Mouse (Mus musculus) lung, adult 2 months (tissue): ENCODE measurements around the gene Cyld. TPM values are rescaled to one million over a fixed set of nuclear protein-coding genes. Genes with fewer than 3 reads are reported as not detected.
A peak's percentile ranks its signal among the peaks of the same experiment; 100 is the strongest.
"Not testable (repeated sequence)": the region's sequence is repeated elsewhere in the genome, so short reads cannot be mapped to it uniquely, and the experiment has no call there.

Experiments
- DNase-seq: peaks from one replicate; pipeline ENCODE4 v3.0.0; 2022
- H3K4me1 ChIP-seq: fragments of 200-500 bp; 2 replicates; pipeline ENCODE4 v1.6.1; 2011; ENCODE audit warnings: low read length; ENCODE audit not compliant: control insufficient read depth, insufficient read depth
- H3K4me3 ChIP-seq: fragments of 200-500 bp; replicated peaks from 2 replicates; pipeline ENCODE3; 2011; ENCODE audit warnings: low read depth, mild to moderate bottlenecking, control low read depth, low read length; ENCODE audit errors: extremely low read depth
- CTCF ChIP-seq: fragments of 200-500 bp; IDR thresholded peaks from 2 replicates; pipeline ENCODE4 v1.5.1; 2011; ENCODE audit warnings: mild to moderate bottlenecking, low read length, control low read depth; ENCODE audit not compliant: insufficient read depth
- POLR2A ChIP-seq: fragments of 200-500 bp; IDR thresholded peaks from 2 replicates; pipeline ENCODE4 v1.6.1; 2011; ENCODE audit warnings: low read depth, mild to moderate bottlenecking, control low read depth, low read length, borderline replicate concordance; ENCODE audit errors: extremely low read depth
- WGBS: fragments of 180-500 bp; shearing (Covaris S2); methylation state at CpG from one replicate; pipeline ENCODE4 v1.1.7; 2018; 5-methylcytosine and 5-hydroxymethylcytosine counted together
- polyA plus RNA-seq: library from polyadenylated mRNA; depleted of rRNA; stranded (reverse); fragments of >200 nt; gene quantifications from 2 replicates; pipeline ENCODE4 v1.2.3, GENCODE M21; 2012; rRNA removed

The Cyld gene
- 5.2 and 8.7 TPM in 2 replicates for polyA plus RNA-seq

DNA sequence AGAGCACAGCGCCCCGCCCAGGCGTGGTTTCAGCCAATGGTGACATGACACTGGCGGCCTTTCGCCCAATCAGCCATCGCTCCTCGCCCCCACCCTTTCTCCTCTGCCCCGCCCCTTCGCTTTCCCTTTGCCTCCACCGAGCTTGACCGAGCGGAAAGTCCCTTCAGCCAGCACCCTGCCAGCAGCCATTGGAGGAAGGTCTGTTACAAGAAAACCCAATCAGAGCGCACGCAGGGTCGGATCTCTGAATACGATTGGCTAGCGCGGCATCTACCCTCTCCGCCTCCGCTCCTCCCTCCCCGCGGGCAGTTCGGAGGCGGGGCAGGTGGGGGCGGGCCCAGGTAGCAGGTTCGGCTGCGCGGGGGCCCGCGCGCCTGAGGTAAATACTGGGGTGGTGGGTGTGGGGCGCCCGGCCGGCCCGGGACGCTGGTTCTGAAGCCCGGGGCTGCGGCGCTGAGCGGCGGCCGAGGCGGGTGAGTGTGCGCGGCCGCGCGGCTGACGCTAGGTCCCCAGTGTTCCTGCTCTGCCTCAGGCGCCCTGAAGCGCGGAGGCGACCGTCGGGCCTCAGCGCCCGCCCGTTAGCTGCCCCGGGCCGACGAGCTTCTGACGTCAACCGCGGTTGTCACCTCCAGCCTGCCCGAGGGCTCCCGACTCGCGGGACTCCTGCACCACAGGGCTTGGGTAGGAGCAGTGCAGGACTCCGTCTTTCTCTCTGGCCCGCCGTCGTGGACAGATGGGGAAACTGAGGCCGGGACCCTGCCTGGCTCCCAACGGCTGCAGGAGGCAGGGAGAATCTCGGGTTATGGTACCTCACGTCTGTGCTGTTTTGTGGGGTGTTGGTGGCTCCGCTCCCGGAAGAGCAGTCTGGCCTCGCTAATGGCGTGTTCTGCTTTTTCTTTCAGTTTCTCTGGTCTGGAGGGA, at the start of gene Cyld:
Cyld (plus strand) TSS at position 308 of the 921 bp plus-strand sequence.
- WGBS = under 1% methylated on average over 78 of the region's 80 CpGs
- Histone ChIP-seq H3K4me1 (peaks cover 4% of the 10 kb centered on the region), H3K4me3 (peak within 1 kb of the TSS; percentile 81)
- TF ChIP-seq POLR2A = peak; percentile 73; the same call in 1 of the 2 replicates
- no peak for TF ChIP-seq CTCF
- DNase-seq = peak; percentile 97

DNA sequence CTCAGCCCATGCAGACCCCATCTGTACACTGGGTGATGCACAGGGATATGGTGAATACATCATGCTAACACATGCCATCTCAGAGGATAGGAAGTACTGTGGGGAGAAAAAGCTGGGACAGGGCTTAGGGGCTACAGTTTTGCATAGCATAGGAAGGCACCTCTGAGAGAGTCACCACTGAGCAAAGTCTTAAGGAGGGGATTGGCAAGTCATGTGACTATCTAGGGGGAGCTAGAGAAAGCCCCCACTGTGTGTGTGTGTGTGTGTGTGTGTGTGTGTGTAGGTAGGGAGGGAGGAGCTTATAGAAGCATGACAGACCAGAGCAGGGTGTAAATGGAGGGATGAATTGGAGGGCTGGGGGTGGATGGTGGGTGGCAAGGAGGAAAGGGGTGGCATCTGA, 48.5 kb upstream of the Cyld start:
- no peak for TF ChIP-seq CTCF
- no peak for TF ChIP-seq POLR2A
- Histone ChIP-seq H3K4me3 (no peak overlapping the region), H3K4me1 (peaks cover 16% of the 10 kb centered on the region)
- DNase-seq = no peak

DNA sequence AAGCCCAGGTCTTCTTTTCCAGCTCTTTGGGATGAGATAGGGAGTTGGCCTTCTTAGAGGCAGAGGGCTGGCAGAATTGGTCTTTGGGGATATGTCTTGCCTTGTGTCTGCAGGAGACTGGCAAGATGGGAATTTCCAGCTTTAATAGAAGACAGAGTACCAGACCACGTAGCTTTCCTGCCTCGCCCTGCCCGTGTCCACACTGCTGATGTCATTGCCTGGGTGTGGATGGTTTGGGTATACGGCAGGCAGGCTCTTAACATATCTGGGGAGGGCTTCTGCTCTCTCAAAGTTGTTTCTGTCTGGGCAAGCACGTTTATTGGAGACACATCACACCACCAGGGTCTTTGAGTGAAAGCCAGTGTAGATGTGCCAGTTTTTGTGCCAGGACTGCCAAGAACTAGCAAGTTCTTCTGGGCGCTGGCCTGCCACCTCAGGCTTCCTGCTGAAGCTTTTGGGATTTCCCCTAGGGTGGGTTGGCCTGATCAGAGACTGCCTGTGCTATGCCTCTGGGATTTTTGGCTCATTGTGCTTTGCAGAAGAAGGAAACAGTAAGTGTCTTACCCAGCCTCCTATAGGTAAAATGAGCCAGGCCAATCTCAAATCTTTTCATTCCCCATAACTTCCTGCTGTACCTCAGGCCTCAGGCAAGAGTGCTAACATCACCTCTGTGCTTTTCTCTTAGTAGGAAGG, 46.7 kb upstream of the Cyld start:
- 37% methylated on average over 6 of the region's 6 CpGs for WGBS
- TF ChIP-seq POLR2A (no peak), CTCF (no peak)
- no peak overlapping the region for H3K4me3 ChIP-seq
- H3K4me1 ChIP-seq = peaks cover 16% of the 10 kb centered on the region
- DNase-seq = no peak

GRCm38 (mm10) chr8:88651122-88651521, 45.7 kb upstream of the Cyld start:
- 35% methylated on average over 4 of the region's 4 CpGs for WGBS
- H3K4me3 ChIP-seq, DNase-seq: not testable (repeated sequence)
- peaks cover 16% of the 10 kb centered on the region for H3K4me1 ChIP-seq

DNA sequence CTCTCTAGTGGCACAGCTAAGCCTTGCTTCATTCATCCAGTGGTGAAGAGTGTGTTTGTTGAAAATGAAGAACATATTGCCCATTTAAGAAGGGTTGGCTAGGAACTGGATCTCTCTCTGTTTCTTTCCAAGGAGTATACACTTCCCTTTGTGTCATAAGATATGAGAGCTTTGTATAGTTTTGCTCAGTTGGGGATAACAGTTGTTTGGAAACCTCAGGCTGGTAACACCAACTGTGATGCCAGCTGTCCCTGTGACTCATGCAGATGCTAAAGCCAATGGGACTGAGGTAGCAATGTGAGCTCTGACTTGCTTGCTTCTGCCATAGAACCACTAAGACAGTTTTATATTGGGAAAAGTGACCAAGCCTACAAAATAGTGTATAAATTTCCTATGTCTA, 41.5 kb upstream of the Cyld start:
- Histone ChIP-seq H3K4me1 (peaks cover 9% of the 10 kb centered on the region), H3K4me3 (no peak overlapping the region)
- no peak for TF ChIP-seq POLR2A
- TF ChIP-seq CTCF = no peak
- DNase-seq = no peak

DNA sequence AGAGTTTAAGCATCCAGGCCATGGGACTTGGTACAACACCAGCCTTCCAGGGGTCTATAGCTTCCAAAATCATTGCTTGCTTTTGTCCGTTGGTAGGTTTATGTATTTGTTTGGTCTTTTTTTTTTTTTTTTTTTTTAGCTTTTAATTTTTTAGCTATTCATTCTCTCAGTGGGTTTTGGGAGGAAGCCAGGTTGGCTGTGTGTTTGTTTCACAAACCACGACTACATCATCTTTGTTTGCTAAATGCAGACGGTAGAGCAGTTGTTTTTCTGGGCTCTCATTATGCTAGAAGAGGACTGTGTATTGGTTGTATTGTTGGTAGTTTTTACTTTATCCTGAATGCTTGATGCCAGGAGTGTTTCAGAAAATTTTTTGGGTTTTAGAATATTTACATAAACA, 37.0 kb upstream of the Cyld start:
- TF ChIP-seq POLR2A (no peak), CTCF (no peak)
- 48% methylated on average over 3 of the region's 3 CpGs for WGBS
- Histone ChIP-seq H3K4me3 (no peak overlapping the region), H3K4me1 (no peaks in the 10 kb centered on the region)
- no peak for DNase-seq

DNA sequence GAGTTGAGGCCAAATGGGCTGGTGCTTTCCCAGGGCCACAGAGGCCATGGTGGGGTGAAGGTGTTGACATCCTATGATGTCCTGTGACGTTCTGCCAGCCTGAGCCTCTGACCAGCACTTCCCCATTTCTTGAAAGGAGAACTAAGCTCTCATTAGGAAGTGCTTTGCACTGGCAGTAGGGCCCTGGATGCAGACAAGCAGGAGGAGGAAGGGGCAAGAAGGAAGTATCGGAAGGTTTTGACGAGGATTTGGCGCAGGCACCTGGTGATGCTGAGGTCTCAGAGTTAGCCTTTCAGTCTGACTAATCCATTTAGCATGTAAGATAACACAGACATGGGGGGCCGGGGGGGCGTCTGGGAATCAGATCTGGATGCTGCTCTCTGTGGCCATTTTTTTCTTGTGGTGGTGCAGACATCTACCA, 34.4 kb upstream of the Cyld start:
- 77% methylated on average over 6 of the region's 6 CpGs for WGBS
- no peak for DNase-seq
- TF ChIP-seq POLR2A (no peak), CTCF (no peak)
- H3K4me3 ChIP-seq = no peak overlapping the region
- H3K4me1 ChIP-seq = peaks cover 9% of the 10 kb centered on the region; the same call in 1 of the 2 replicates

GRCm38 (mm10) chr8:88664121-88664520, 32.7 kb upstream of the Cyld start:
- 79% methylated on average over 16 of the region's 16 CpGs for WGBS
- peaks cover 9% of the 10 kb centered on the region; the same call in 1 of the 2 replicates for H3K4me1 ChIP-seq
- no peak overlapping the region for H3K4me3 ChIP-seq
- TF ChIP-seq CTCF (no peak), POLR2A (no peak)
- DNase-seq = no peak

- H3K4me3 ChIP-seq = no peak overlapping the region
- no peak for TF ChIP-seq CTCF
- no peak for TF ChIP-seq POLR2A
- 82% methylated on average over 19 of the region's 19 CpGs for WGBS
- DNase-seq = no peak
- H3K4me1 ChIP-seq = peaks cover 9% of the 10 kb centered on the region; the same call in 1 of the 2 replicates
Observed at GRCm38 (mm10) chr8:88664947-88665346, 31.9 kb upstream of the Cyld start.

GRCm38 (mm10) chr8:88666435-88666834, 30.4 kb upstream of the Cyld start:
- Histone ChIP-seq H3K4me3 (no peak overlapping the region), H3K4me1 (peaks cover 9% of the 10 kb centered on the region; the same call in 1 of the 2 replicates)
- no peak for TF ChIP-seq POLR2A
- no peak for TF ChIP-seq CTCF
- DNase-seq = no peak
- WGBS = 20% methylated on average over 1 of the region's 1 CpGs
